Mouse (Mus musculus) stomach, postnatal 0 days (tissue): Measurements from ENCODE around the gene Rasd2. TPM values are rescaled to one million over a fixed set of nuclear protein-coding genes. Genes with fewer than 3 reads are reported as not detected.
A peak's percentile ranks its signal among the peaks of the same experiment; 100 is the strongest.

Experiments used
- ATAC-seq: fragments of 200-750 bp; cut with Nextera tagmentation; 2 replicates; pipeline ENCODE4 v1.8.0; 2017; ENCODE audit not compliant: low FRiP score, low TSS enrichment
- DNase-seq: peaks from one replicate; pipeline ENCODE4 v3.0.0-alpha.2; 2016; ENCODE audit warnings: low spot score
- H3K27ac ChIP-seq: fragments of 300-500 bp; sonication (generic); replicated peaks from 2 replicates; pipeline ENCODE4 v1.5.1; 2014; ENCODE audit warnings: mild to moderate bottlenecking, control low read depth
- H3K27me3 ChIP-seq: fragments of 300-500 bp; sonication (generic); 2 replicates; pipeline ENCODE4 v1.6.1; 2014; ENCODE audit warnings: low read length; ENCODE audit not compliant: control insufficient read depth, insufficient read depth
- H3K36me3 ChIP-seq: fragments of 300-500 bp; sonication (generic); 2 replicates; pipeline ENCODE4 v1.6.1; 2014; ENCODE audit warnings: low read length, mixed read lengths; ENCODE audit not compliant: control insufficient read depth, insufficient read depth
- H3K4me1 ChIP-seq: fragments of 300-500 bp; sonication (generic); replicated peaks from 2 replicates; pipeline ENCODE4 v1.6.1; 2014; ENCODE audit warnings: antibody characterized with exemption; ENCODE audit not compliant: control insufficient read depth, insufficient read depth
- H3K4me2 ChIP-seq: fragments of 300-500 bp; sonication (generic); replicated peaks from 2 replicates; pipeline ENCODE4 v1.6.1; 2014; ENCODE audit warnings: low read depth, mild to moderate bottlenecking, control low read depth, moderate library complexity
- H3K4me3 ChIP-seq: fragments of 300-500 bp; sonication (generic); 2 replicates; pipeline ENCODE4 v1.5.1; 2014; ENCODE audit warnings: low read depth, low read length, control low read depth
- H3K9ac ChIP-seq: fragments of 300-500 bp; sonication (generic); 2 replicates; pipeline ENCODE4 v1.6.1; 2014; ENCODE audit warnings: mild to moderate bottlenecking, low read length, control low read depth, mixed read lengths
- H3K9me3 ChIP-seq: fragments of 300-500 bp; sonication (generic); 2 replicates; pipeline ENCODE4 v1.6.1; 2016; ENCODE audit warnings: low read length; ENCODE audit not compliant: control insufficient read depth
- CTCF ChIP-seq: IDR thresholded peaks from 2 replicates; pipeline ENCODE4 v1.5.1; 2016; ENCODE audit warnings: antibody characterized with exemption, low read depth, mild to moderate bottlenecking, moderate library complexity
- EP300 ChIP-seq: optimal IDR thresholded peaks from 2 replicates; pipeline ENCODE3; 2016; ENCODE audit warnings: antibody characterized with exemption
- WGBS: fragments of 180-500 bp; shearing (Covaris S2); extraction: QIAGEN DNeasy Blood & Tissue Kit; methylation state at CpG from one replicate; pipeline ENCODE4 v1.1.7; 2014; 5-methylcytosine and 5-hydroxymethylcytosine counted together
- polyA plus RNA-seq: library from polyadenylated mRNA; unstranded; fragments of >200 nt; fragmentation: Nextera tagmentation; extraction: Ambion mirVana; gene quantifications from 2 replicates; pipeline ENCODE4 v1.2.1, GENCODE M21; 2015

The Rasd2 gene
- polyA plus RNA-seq, 1 experiment from 2014 or later = 1.2 TPM

DNA sequence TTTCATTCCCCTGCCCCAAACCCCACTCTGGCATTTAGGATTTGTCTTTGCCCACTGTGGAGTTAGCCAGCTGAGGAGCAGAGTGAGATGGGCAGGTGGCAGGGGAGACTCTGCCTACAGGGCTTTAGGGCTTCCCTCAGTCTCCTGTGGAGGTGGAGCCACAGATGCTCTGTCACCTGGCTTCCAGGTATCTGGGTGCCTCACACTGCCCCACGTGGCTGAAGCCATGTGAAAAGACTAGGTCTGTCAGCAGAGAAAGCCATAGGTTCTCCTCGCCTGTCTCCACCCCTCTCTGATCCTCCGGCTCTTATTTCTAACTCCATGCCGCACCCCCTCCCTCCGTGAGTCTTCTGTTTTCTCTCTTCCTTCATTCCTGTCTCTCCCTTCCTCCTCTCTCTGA, 2.2 kb downstream of the Rasd2 start:
- Histone ChIP-seq H3K27me3 (peaks cover 5% of the 10 kb centered on the region), H3K4me1 (0 out of 2 replicates have a peak, but pooled peaks cover 3% of the 10 kb centered on the region), H3K27ac (no peak overlapping the region), H3K36me3 (no peaks in the 10 kb centered on the region), H3K9me3 (no peaks in the 10 kb centered on the region), H3K9ac (no peak overlapping the region), H3K4me2 (no peak overlapping the region), H3K4me3 (no peak overlapping the region)
- WGBS = 10% methylated on average over 5 of the region's 5 CpGs
- DNase-seq (peak; percentile 41), ATAC-seq (no peak)
- TF ChIP-seq EP300 = no peak
- TF ChIP-seq CTCF = no peak

DNA sequence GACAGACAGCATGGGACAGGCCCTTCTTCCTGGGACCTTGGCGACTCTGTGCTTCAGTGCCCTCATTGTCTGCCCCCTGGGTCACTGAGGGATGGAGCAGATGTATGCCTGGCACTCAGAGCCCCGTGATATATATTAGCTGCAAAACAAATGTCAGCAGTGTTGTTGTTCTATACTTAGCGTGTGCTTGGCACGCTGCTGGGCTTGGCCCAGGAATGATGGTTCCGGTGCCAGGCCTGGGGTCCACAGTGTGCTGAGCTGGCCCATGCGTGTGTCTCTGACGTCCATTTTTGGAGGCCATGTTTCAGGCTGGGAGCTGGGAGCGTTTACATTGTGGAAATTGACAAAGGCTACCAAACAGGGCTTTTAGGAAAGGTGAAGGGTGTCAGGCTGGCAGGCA, 3.1 kb downstream of the Rasd2 start:
- DNase-seq (no peak), ATAC-seq (no peak)
- Histone ChIP-seq H3K27ac (no peak overlapping the region), H3K9ac (no peak overlapping the region), H3K4me2 (no peak overlapping the region), H3K9me3 (no peaks in the 10 kb centered on the region), H3K27me3 (peaks cover 5% of the 10 kb centered on the region), H3K4me1 (0 out of 2 replicates have a peak, but pooled peaks cover 3% of the 10 kb centered on the region), H3K36me3 (no peaks in the 10 kb centered on the region), H3K4me3 (no peak overlapping the region)
- TF ChIP-seq CTCF (no peak), EP300 (no peak)
- 68% methylated on average over 8 of the region's 8 CpGs for WGBS

DNA sequence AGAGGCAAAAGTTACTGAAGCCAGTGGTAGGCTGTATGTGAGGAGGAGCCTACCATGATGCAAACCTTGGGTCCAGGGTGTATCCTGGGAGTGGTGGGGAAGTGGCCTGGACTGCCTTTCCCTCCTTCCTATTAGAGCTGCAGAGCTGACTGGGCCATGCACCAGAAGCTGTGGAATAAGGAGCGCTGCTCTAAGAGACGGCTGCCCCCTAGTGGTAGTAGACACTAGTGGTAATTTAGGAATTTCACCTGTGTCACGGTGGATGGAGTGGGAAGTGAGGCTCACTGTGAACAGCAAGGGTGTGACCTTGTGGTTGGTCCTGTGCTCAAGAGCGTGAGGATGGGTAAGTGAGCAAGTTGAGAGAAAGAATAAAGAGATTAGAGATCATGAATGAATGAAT, 4.2 kb downstream of the Rasd2 start:
- DNase-seq (peak; percentile 70), ATAC-seq (peak; percentile 63)
- Histone ChIP-seq H3K4me1 (0 out of 2 replicates have a peak, but pooled peaks cover under 1% of the 10 kb centered on the region), H3K36me3 (no peaks in the 10 kb centered on the region), H3K27me3 (peaks cover 5% of the 10 kb centered on the region), H3K4me3 (no peak overlapping the region), H3K9ac (no peak overlapping the region), H3K4me2 (no peak overlapping the region), H3K27ac (no peak overlapping the region), H3K9me3 (no peaks in the 10 kb centered on the region)
- peak; percentile 96 for TF ChIP-seq CTCF
- no peak for TF ChIP-seq EP300
- WGBS = 11% methylated on average over 4 of the region's 4 CpGs

DNA sequence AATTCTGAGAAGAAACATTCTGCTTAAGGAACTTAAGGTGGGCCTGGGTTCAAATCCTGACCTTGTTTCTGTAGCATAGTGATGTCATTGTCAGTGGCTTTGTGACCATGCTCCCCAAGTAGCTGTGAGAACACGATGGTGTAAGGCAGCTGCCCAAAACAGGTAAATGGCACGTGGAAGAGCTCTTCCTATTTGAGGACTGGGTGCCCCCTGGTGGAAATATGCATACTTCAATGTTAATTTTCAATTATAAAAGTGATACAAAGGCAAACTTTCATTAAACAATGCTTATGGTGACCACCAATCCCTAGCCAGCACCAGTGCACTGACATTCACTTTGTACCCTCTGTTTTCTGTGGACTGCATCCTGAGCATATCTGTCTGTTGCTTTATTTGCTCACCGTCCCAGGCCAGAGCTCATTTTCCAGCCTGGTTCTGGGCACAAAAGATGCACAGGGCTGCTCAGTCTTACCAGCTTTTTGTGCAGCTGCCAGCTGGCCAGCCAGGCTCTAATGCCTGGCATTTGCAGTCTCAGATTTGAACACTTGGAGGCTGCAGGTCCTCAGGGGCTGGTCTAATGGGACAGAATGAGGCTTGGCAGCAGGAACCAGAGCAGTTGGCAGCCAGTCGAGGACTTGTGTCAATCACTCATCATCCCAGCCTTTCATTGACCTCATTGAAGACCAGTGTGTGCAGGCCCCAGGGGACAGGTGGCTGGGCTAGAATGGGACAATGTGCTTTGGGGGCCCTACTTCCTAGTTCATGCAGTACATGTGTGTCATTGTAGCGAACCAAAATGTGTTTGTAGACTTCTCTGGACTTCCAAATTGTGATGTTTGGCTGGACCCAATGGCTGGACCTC, 6.4 kb downstream of the Rasd2 start:
- DNase-seq = no peak
- Histone ChIP-seq H3K27me3 (0 out of 2 replicates have a peak, but pooled peaks cover under 1% of the 10 kb centered on the region), H3K4me2 (no peak overlapping the region), H3K9ac (no peak overlapping the region), H3K4me1 (no peaks in the 10 kb centered on the region), H3K36me3 (no peaks in the 10 kb centered on the region), H3K27ac (no peak overlapping the region), H3K4me3 (no peak overlapping the region), H3K9me3 (no peaks in the 10 kb centered on the region)
- no peak for TF ChIP-seq EP300
- peak; percentile 73 for TF ChIP-seq CTCF
- no peak for ATAC-seq
- 50% methylated on average over 5 of the region's 5 CpGs for WGBS

DNA sequence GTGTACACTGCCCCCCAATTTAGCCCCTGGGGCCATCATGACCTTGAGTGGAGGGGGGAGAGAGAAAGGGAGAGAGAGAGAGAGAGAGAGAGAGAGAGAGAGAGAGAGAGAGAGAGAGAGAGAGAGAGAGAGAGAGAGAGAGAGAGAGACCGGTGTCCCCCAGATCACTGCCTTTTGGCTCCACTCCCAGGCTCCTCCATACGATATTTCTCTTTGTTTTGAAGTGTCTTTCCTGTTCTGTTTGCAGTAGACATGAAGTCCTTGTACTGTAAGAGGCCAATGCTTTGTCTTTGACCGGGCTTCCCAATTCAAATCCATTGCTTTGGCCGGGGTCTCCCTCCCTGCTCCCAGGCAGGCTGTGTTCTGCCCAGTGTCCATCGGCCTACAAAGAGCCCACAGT, 8.9 kb downstream of the Rasd2 start:
- no peak overlapping the region for H3K27ac ChIP-seq
- H3K36me3 ChIP-seq = no peaks in the 10 kb centered on the region
- H3K4me3 ChIP-seq = no peak overlapping the region
- DNase-seq (no peak), ATAC-seq (no peak)
- H3K9me3 ChIP-seq = no peaks in the 10 kb centered on the region
- no peak overlapping the region for H3K4me2 ChIP-seq
- H3K9ac ChIP-seq = no peak overlapping the region
- no peaks in the 10 kb centered on the region for H3K27me3 ChIP-seq
- WGBS = 56% methylated on average over 5 of the region's 5 CpGs
- no peaks in the 10 kb centered on the region for H3K4me1 ChIP-seq
- TF ChIP-seq CTCF (no peak), EP300 (no peak)

DNA sequence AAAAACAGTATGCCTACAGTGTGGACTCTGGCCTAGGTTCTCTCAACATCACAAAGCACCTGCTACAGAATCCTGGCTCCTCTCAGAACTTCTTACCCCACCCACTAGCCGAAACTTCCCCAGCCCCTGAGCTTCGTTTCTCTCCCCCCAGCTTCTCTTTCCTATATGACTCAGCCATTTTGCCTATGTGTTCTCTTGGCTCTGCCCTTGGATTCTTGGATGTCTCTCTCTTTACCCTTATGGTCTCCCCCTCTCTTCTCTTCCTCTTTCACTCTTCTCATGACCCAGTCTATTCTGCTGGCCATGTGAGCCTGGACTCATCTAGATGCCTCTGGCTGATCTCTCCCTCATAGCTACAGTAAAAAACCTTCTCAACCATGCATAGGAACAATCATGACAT, 13.0 kb downstream of the Rasd2 start:
- Histone ChIP-seq H3K9ac (no peak overlapping the region), H3K4me3 (no peak overlapping the region), H3K4me2 (no peak overlapping the region), H3K4me1 (no peaks in the 10 kb centered on the region), H3K36me3 (no peaks in the 10 kb centered on the region), H3K27ac (no peak overlapping the region), H3K9me3 (no peaks in the 10 kb centered on the region), H3K27me3 (no peaks in the 10 kb centered on the region)
- WGBS = 68% methylated on average over 2 of the region's 2 CpGs
- DNase-seq = no peak
- ATAC-seq = no peak
- no peak for TF ChIP-seq CTCF
- TF ChIP-seq EP300 = no peak
